Mouse (Mus musculus): ENCODE data around the gene Crybb1. TPM values are rescaled to one million over a fixed set of nuclear protein-coding genes. Genes with fewer than 3 reads are reported as not detected.

Crybb1 gene
- polyA plus RNA-seq (2015; fragmentation: Nextera tagmentation; extraction: Ambion mirVana), result 6.8 and 7.7 TPM in 2 replicates

- H3K27me3 ChIP-seq, result peaks cover 4% of the 10 kb centered on the region
Observed at GRCm38 (mm10) chr5:112255426-112255825, at the start of gene Crybb1. TSS of gene Crybb1 (plus strand) at chr5:112255815.

DNA sequence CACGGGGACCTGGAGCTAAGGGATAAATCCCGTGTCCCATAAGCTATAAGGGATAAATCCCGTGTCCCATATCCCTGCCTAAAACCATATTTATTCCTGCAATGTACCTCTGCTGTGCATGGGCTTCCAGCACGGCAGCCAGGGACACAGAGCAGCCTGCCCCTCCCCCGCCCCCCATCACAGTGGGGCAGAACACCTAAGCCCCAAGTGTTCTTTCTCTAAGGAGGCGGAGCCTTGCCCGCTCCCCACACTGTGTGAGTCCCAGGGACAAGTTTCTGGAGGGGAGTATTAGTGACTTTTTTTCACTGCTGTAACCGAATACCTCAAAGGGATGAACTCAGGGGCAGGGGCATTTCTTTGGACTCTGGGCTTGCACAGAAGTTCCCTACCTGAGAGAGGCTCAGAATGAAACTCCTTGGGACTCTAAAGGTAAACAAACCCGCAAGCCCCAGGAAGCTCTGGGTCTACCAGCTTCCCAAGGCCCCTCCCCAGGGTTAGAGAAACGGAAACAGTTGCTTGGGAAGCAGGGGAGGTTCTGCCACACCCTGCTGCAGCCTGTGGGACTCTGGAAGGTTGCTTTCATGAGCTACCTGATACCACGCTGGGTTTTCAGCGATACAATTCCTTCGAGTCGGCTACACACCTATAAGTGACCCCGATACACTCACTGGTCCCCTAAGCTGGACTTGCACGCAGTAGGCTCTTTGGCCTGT, 48.9 kb upstream of the Crybb1 start:
- 19% methylated on average over 16 of the region's 16 CpGs for WGBS
- Histone ChIP-seq H3K4me2 (replicated peaks) (peak overlapping the region; percentile 29; the same call in 1 of the 2 replicates), H3K27me3 (no peaks in the 10 kb centered on the region), H3K27ac (replicated peaks) (no peak overlapping the region), H3K9ac (no peak overlapping the region), H3K9me3 (replicated peaks) (no peaks in the 10 kb centered on the region), H3K36me3 (no peaks in the 10 kb centered on the region), H3K4me1 (peaks cover 19% of the 10 kb centered on the region), H3K4me3 (replicated peaks) (no peak overlapping the region)
- no peak for ATAC-seq (ENCODE audit: insufficient number of reproducible peaks, low FRiP score, low TSS enrichment, low read depth)

More at GRCm38 (mm10) chr5:112255426-112255825, at the start of gene Crybb1:
- ATAC-seq (ENCODE audit: insufficient number of reproducible peaks, low FRiP score, low TSS enrichment, low read depth), result no peak
- Histone ChIP-seq H3K9ac (no peak within 1 kb of the TSS), H3K4me2 (replicated peaks) (no peak within 1 kb of the TSS), H3K27ac (replicated peaks) (no peak within 1 kb of the TSS), H3K4me1 (peaks cover 28% of the 10 kb centered on the region), H3K36me3 (no peaks in the 10 kb centered on the region), H3K9me3 (replicated peaks) (no peaks in the 10 kb centered on the region), H3K4me3 (replicated peaks) (no peak within 1 kb of the TSS)
- 47% methylated on average over 3 of the region's 3 CpGs for WGBS

DNA sequence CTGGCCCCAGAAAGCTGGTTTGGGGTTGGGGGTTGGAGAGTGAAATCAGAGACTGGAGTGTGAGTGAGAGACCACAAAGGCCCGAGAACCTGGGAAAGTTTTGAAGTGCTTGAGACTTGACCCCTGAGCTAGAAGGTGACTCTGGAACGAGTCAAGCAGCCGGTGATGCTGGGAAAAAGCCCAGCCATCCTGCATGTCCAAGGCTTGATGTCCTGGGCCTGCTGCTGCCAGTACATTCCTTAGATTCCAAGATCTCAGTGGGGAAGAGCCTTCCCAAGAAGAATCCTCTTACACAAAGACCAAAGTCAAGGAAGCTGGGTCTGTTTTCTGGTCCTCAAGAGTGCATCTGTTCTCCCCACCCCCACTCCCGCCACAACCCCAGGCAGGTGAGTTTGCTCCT, 47.3 kb upstream of the Crybb1 start:
- Histone ChIP-seq H3K27ac (replicated peaks) (no peak overlapping the region), H3K4me2 (replicated peaks) (no peak overlapping the region), H3K9ac (no peak overlapping the region), H3K27me3 (no peaks in the 10 kb centered on the region), H3K36me3 (no peaks in the 10 kb centered on the region), H3K4me1 (peaks cover 20% of the 10 kb centered on the region), H3K9me3 (replicated peaks) (no peaks in the 10 kb centered on the region), H3K4me3 (replicated peaks) (no peak overlapping the region)
- no peak for ATAC-seq (ENCODE audit: insufficient number of reproducible peaks, low FRiP score, low TSS enrichment, low read depth)
- WGBS, result 37% methylated on average over 4 of the region's 4 CpGs

- Histone ChIP-seq H3K27me3 (no peaks in the 10 kb centered on the region), H3K4me1 (peaks cover 33% of the 10 kb centered on the region), H3K27ac (replicated peaks) (no peak overlapping the region), H3K4me3 (replicated peaks) (no peak overlapping the region), H3K9ac (no peak overlapping the region), H3K9me3 (replicated peaks) (no peaks in the 10 kb centered on the region), H3K36me3 (no peaks in the 10 kb centered on the region), H3K4me2 (replicated peaks) (no peak overlapping the region)
- 25% methylated on average over 8 of the region's 8 CpGs for WGBS
- ATAC-seq (ENCODE audit: insufficient number of reproducible peaks, low FRiP score, low TSS enrichment, low read depth), result no peak
Observed at GRCm38 (mm10) chr5:112210104-112210503, 45.5 kb upstream of the Crybb1 start.

DNA sequence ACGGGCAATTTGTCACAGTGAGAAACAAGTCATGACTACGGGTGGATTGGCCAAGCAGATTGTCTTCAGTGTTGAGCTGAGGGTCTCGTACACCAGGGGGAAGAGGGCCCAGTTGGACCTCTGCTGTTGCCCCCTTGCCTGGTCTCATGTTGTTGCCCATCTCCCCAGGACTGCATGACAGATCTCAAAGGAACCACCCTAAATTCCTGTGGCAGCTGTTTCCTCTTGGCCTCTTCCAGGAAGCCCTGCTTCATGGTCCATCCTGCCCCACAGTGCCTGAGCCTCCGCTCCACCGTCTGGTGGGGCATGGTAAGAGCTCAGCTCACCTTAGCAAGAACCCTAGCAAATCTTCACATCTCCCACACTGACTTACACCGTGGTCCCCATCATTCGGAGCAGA, 43.7 kb upstream of the Crybb1 start:
- no peak overlapping the region for H3K9ac ChIP-seq
- no peaks in the 10 kb centered on the region for H3K36me3 ChIP-seq
- H3K27ac ChIP-seq (replicated peaks), result no peak overlapping the region
- H3K4me3 ChIP-seq (replicated peaks), result no peak overlapping the region
- ATAC-seq (ENCODE audit: insufficient number of reproducible peaks, low FRiP score, low TSS enrichment, low read depth), result no peak
- H3K4me2 ChIP-seq (replicated peaks), result no peak overlapping the region
- peaks cover 31% of the 10 kb centered on the region for H3K4me1 ChIP-seq
- H3K27me3 ChIP-seq, result 0 out of 2 replicates have a peak, but pooled peaks cover 4% of the 10 kb centered on the region
- 76% methylated on average over 7 of the region's 7 CpGs for WGBS
- H3K9me3 ChIP-seq (replicated peaks), result no peaks in the 10 kb centered on the region

DNA sequence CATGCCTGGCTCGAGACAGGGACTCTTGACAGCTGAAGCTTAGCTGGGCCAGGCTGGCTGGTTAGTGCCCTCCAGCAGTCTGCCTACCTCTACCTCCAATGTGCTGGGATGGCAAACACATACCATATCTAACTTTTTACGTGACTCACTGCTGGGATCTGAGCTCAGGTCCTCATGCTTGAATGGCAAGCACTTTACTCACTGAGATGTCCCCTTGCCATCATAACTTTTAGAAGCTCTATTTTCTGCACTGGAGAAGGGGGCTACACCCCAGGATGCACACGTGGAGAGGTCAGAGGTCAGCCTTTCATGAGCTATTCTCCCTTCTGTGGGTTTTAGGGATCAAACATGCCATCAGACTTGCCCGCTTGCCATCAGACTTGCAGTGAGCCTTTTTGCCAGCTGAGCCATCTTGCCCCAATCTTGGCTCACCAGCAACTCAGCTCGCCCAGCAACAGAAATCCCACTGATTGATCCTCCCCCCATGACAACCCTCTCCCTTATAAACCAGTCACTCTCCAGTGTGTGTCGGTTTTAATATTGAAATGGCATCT, 42.8 kb upstream of the Crybb1 start:
- H3K4me1 ChIP-seq, result peaks cover 32% of the 10 kb centered on the region
- ATAC-seq (ENCODE audit: insufficient number of reproducible peaks, low FRiP score, low TSS enrichment, low read depth), result no peak
- H3K9me3 ChIP-seq (replicated peaks), result no peaks in the 10 kb centered on the region
- H3K27ac ChIP-seq (replicated peaks), result no peak overlapping the region
- no peak overlapping the region for H3K9ac ChIP-seq
- H3K4me3 ChIP-seq (replicated peaks), result no peak overlapping the region
- no peaks in the 10 kb centered on the region for H3K36me3 ChIP-seq
- WGBS, result 69% methylated on average over 6 of the region's 6 CpGs
- H3K27me3 ChIP-seq, result 0 out of 2 replicates have a peak, but pooled peaks cover 4% of the 10 kb centered on the region
- H3K4me2 ChIP-seq (replicated peaks), result no peak overlapping the region

DNA sequence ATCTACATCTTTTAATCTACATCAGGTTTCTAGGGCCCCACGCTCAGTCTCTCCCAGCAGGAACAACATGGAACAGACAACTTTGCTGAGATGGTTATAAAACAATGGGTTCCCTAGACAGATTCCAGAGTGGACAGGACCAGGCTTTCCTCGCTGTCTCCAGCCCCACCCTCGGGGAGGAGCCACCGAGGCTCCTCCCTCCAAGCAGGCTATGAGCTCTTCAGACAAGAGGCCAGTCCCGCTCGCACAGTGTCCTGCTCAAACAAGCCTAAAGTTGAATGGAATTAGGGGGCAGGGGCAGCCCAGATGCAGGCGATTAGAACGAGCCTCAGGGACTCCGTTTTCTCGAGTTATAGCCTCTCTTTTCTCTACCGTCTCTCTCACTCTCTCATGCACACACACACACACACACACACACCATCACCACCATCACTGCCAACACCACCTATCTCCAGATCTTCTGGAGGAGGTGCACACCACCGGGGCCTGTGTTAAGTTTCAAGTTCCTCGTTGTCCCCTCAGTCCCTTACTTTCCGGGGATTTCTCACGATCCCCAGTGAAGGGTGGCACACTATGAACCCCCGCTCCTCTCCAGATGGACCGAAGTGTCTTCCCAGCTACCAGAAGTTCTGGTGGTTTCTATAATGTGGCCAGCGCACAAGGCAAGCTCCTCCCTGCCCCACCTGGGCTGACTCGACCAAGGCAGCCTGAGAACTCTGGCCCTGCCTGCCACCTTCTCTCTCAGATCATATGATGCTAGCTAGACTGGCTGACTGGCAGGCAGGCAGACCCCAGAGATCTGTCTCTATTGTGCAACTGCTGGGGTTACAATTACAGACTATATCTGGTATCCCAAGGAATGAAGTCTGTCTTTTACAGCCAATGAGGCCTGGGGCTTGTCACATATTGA, 42.0 kb upstream of the Crybb1 start:
- no peak overlapping the region for H3K4me2 ChIP-seq (replicated peaks)
- H3K9me3 ChIP-seq (replicated peaks), result no peaks in the 10 kb centered on the region
- peaks cover 26% of the 10 kb centered on the region for H3K4me1 ChIP-seq
- H3K4me3 ChIP-seq (replicated peaks), result no peak overlapping the region
- no peak overlapping the region for H3K9ac ChIP-seq
- ATAC-seq (ENCODE audit: insufficient number of reproducible peaks, low FRiP score, low TSS enrichment, low read depth), result no peak
- H3K27ac ChIP-seq (replicated peaks), result no peak overlapping the region
- no peaks in the 10 kb centered on the region for H3K36me3 ChIP-seq
- 28% methylated on average over 19 of the region's 19 CpGs for WGBS
- 0 out of 2 replicates have a peak, but pooled peaks cover 4% of the 10 kb centered on the region for H3K27me3 ChIP-seq

GRCm38 (mm10) chr5:112214419-112214818, 41.2 kb upstream of the Crybb1 start:
- Histone ChIP-seq H3K4me3 (replicated peaks) (no peak overlapping the region), H3K4me2 (replicated peaks) (peak overlapping the region; percentile 27; the same call in 1 of the 2 replicates), H3K9ac (no peak overlapping the region), H3K4me1 (peaks cover 25% of the 10 kb centered on the region), H3K27ac (replicated peaks) (no peak overlapping the region), H3K27me3 (0 out of 2 replicates have a peak, but pooled peaks cover 4% of the 10 kb centered on the region), H3K9me3 (replicated peaks) (no peaks in the 10 kb centered on the region), H3K36me3 (no peaks in the 10 kb centered on the region)
- no peak for ATAC-seq (ENCODE audit: insufficient number of reproducible peaks, low FRiP score, low TSS enrichment, low read depth)
- WGBS, result 4% methylated on average over 10 of the region's 10 CpGs

GRCm38 (mm10) chr5:112215291-112215751, 40.3 kb upstream of the Crybb1 start:
- Histone ChIP-seq H3K4me1 (peaks cover 25% of the 10 kb centered on the region), H3K4me2 (replicated peaks) (peak overlapping the region; percentile 19; the same call in 1 of the 2 replicates)
- no peak for ATAC-seq (ENCODE audit: insufficient number of reproducible peaks, low FRiP score, low TSS enrichment, low read depth)

GRCm38 (mm10) chr5:112215801-112216251, 39.8 kb upstream of the Crybb1 start:
- Histone ChIP-seq H3K27me3 (0 out of 2 replicates have a peak, but pooled peaks cover 4% of the 10 kb centered on the region), H3K4me2 (replicated peaks) (peak overlapping the region; percentile 19; the same call in 1 of the 2 replicates), H3K36me3 (no peaks in the 10 kb centered on the region), H3K4me3 (replicated peaks) (no peak overlapping the region), H3K27ac (replicated peaks) (0 out of 2 replicates have a peak overlapping the region, but pooled peaks have one; percentile 1), H3K4me1 (peaks cover 25% of the 10 kb centered on the region), H3K9ac (no peak overlapping the region), H3K9me3 (replicated peaks) (no peaks in the 10 kb centered on the region)
- no peak for ATAC-seq (ENCODE audit: insufficient number of reproducible peaks, low FRiP score, low TSS enrichment, low read depth)
- WGBS, result 35% methylated on average over 9 of the region's 9 CpGs

More at GRCm38 (mm10) chr5:112215291-112215751, 40.3 kb upstream of the Crybb1 start:
- 15% methylated on average over 12 of the region's 12 CpGs for WGBS
- H3K36me3 ChIP-seq, result no peaks in the 10 kb centered on the region
- no peak overlapping the region for H3K4me3 ChIP-seq (replicated peaks)
- no peak overlapping the region for H3K9ac ChIP-seq
- H3K27me3 ChIP-seq, result 0 out of 2 replicates have a peak, but pooled peaks cover 4% of the 10 kb centered on the region
- 0 out of 2 replicates have a peak overlapping the region, but pooled peaks have one; percentile 1 for H3K27ac ChIP-seq (replicated peaks)
- H3K9me3 ChIP-seq (replicated peaks), result no peaks in the 10 kb centered on the region
